ENCODE assay signal across 15 mouse cellular contexts in the genomic region with DNA sequence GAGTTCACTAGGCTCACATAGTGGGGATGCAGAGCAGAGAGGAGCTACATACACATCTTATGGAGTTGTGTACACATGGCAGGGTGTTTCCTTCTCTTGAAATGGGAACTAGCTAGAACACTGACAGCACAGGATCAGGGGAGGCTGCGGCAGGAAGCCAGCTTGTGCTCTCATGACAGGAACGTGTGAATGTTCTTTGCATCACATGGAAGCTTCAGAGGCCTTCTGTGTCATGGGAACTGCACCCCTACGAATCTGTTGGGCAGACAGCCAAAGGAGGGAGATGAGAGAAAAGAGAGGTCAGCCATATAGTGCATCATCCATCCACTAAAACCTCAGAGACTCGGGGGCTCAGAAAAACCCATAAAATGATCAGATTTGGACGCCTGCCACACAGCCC.
DNase-seq lines count a peak whose midpoint lies in the region; ATAC-seq lines count a peak whose summit lies in the region.
"Had no signal": no experiment of that assay in that cellular context is flagged by ENCODE, and none has a peak within 500 bp of the region (broad histone marks: within the 10 kb centered on the region; RNA-seq: fewer than 3 reads in every experiment).

No protein-coding gene starts in this region.

- DNase-seq in heart, adult 11 months, result peak; percentile 96
- DNase-seq in heart, embryonic 10.5 days (ENCODE audit: low spot score), result no peak
- peak; percentile 19 to 24 for DNase-seq in right cerebral cortex, postnatal 10 days (ENCODE audit: low spot score in 2 of 2)
- DNase-seq in right cerebral cortex, postnatal 14 days, result no peak
- no peak for DNase-seq in left cerebral cortex, adult 8-10 months (ENCODE audit: low spot score in 2 of 2)
- no peak for DNase-seq in yolk sac, embryonic 10.5 days (ENCODE audit: low spot score)
- DNase-seq: thymus, postnatal 25 days had no signal

- H3K4me2 ChIP-seq in lung, embryonic 16.5 days (ENCODE audit: low read depth, low read length), result no peak overlapping the region
- no peak overlapping the region for H3K4me2 ChIP-seq in intestine, embryonic 16.5 days (ENCODE audit: low read depth, low read length)
- H3K4me2 ChIP-seq: embryonic facial prominence, embryonic 12.5 days; intestine, embryonic 15.5 days; limb, embryonic 13.5 days; midbrain, embryonic 15.5 days; neural tube, embryonic 12.5 days had no signal

- no peak overlapping the region for H3K27ac ChIP-seq in heart, embryonic 10.5 days
- peak overlapping the region; percentile 64 for H3K27ac ChIP-seq in lung, embryonic 16.5 days (ENCODE audit: low read length)
- H3K27ac ChIP-seq in intestine, embryonic 16.5 days (ENCODE audit: low read length), result no peak overlapping the region
- H3K27ac ChIP-seq: embryonic facial prominence, embryonic 12.5 days; intestine, embryonic 15.5 days; limb, embryonic 13.5 days; macrophage; midbrain, embryonic 15.5 days; neural tube, embryonic 12.5 days had no signal

- no peaks in the 10 kb centered on the region for H3K27me3 ChIP-seq in heart, embryonic 10.5 days (ENCODE audit: insufficient read depth, poor library complexity, severe bottlenecking)
- H3K27me3 ChIP-seq in lung, embryonic 16.5 days (ENCODE audit: control insufficient read depth, insufficient read depth, low read depth, low read length), result no peaks in the 10 kb centered on the region
- H3K27me3 ChIP-seq in intestine, embryonic 16.5 days (replicated peaks; ENCODE audit: control insufficient read depth, insufficient read depth, low read length), result no peaks in the 10 kb centered on the region
- H3K27me3 ChIP-seq: embryonic facial prominence, embryonic 12.5 days; intestine, embryonic 15.5 days; limb, embryonic 13.5 days; midbrain, embryonic 15.5 days; neural tube, embryonic 12.5 days had no signal

- WGBS in heart, embryonic 10.5 days, result 80% methylated on average over 5 of the region's 5 CpGs
- WGBS in lung, embryonic 16.5 days, result 45% methylated on average over 5 of the region's 5 CpGs
- 61% methylated on average over 5 of the region's 5 CpGs for WGBS in intestine, embryonic 16.5 days

- H3K9ac ChIP-seq in lung, embryonic 16.5 days (ENCODE audit: low read length), result no peak overlapping the region
- H3K9ac ChIP-seq in intestine, embryonic 16.5 days (ENCODE audit: low read depth, low read length), result no peak overlapping the region
- H3K9ac ChIP-seq: embryonic facial prominence, embryonic 12.5 days; intestine, embryonic 15.5 days; limb, embryonic 13.5 days; midbrain, embryonic 15.5 days; neural tube, embryonic 12.5 days had no signal

- no peaks in the 10 kb centered on the region for H3K9me3 ChIP-seq in heart, embryonic 10.5 days
- no peaks in the 10 kb centered on the region for H3K9me3 ChIP-seq in lung, embryonic 16.5 days (ENCODE audit: control insufficient read depth, low read length)
- no peaks in the 10 kb centered on the region for H3K9me3 ChIP-seq in intestine, embryonic 16.5 days (ENCODE audit: control insufficient read depth, low read length)
- H3K9me3 ChIP-seq: embryonic facial prominence, embryonic 12.5 days; intestine, embryonic 15.5 days; limb, embryonic 13.5 days; midbrain, embryonic 15.5 days; neural tube, embryonic 12.5 days had no signal

- no peaks in the 10 kb centered on the region for H3K36me3 ChIP-seq in heart, embryonic 10.5 days
- no peaks in the 10 kb centered on the region for H3K36me3 ChIP-seq in lung, embryonic 16.5 days (ENCODE audit: control insufficient read depth, insufficient read depth, low read length)
- no peaks in the 10 kb centered on the region for H3K36me3 ChIP-seq in intestine, embryonic 16.5 days (ENCODE audit: control insufficient read depth, insufficient read depth, low read length)
- H3K36me3 ChIP-seq: embryonic facial prominence, embryonic 12.5 days; intestine, embryonic 15.5 days; limb, embryonic 13.5 days; midbrain, embryonic 15.5 days; neural tube, embryonic 12.5 days had no signal

- ATAC-seq in lung, embryonic 16.5 days (ENCODE audit: low read depth), result peak; percentile 83
- ATAC-seq in intestine, embryonic 16.5 days, result no peak
- ATAC-seq: intestine, embryonic 15.5 days; midbrain, embryonic 15.5 days had no signal

- H3K4me3 ChIP-seq in heart, embryonic 10.5 days, result no peak overlapping the region
- H3K4me3 ChIP-seq in lung, embryonic 16.5 days (ENCODE audit: low read length), result no peak overlapping the region
- H3K4me3 ChIP-seq in intestine, embryonic 16.5 days (ENCODE audit: low read length), result no peak overlapping the region
- H3K4me3 ChIP-seq: embryonic facial prominence, embryonic 12.5 days; intestine, embryonic 15.5 days; limb, embryonic 13.5 days; midbrain, embryonic 15.5 days; neural tube, embryonic 12.5 days had no signal

- H3K4me1 ChIP-seq in heart, embryonic 10.5 days, result no peaks in the 10 kb centered on the region
- H3K4me1 ChIP-seq in lung, embryonic 16.5 days (replicated peaks; ENCODE audit: control insufficient read depth, insufficient read depth, low read length), result no peaks in the 10 kb centered on the region
- H3K4me1 ChIP-seq in intestine, embryonic 16.5 days (ENCODE audit: control insufficient read depth, insufficient read depth, low read length), result no peaks in the 10 kb centered on the region
- H3K4me1 ChIP-seq: intestine, embryonic 15.5 days; midbrain, embryonic 15.5 days; neural tube, embryonic 12.5 days had no signal

Comparison
In these comparisons a context has a peak if more than half of its experiments do, and no peak if none do; other contexts are left out.
1. DNase-seq: peak in heart, adult 11 months (single experiment) and right cerebral cortex, postnatal 10 days (2 of 2); none in heart, embryonic 10.5 days (single experiment), right cerebral cortex, postnatal 14 days (single experiment), left cerebral cortex, adult 8-10 months (0 of 2) and yolk sac, embryonic 10.5 days (single experiment).